Mouse (Mus musculus): ENCODE measurements around the gene Lrmda. TPM values are rescaled to one million over a fixed set of nuclear protein-coding genes. Genes with fewer than 3 reads are reported as not detected.
A peak's percentile ranks its signal among the peaks of the same experiment; 100 is the strongest.

Gene Lrmda
- 1 to 10 TPM; 1.5 to 2.4 TPM for total RNA-seq (2021)
- long read RNA-seq, experiment 1, result 0 reads
- long read RNA-seq, experiment 2, result 0 reads

DNA sequence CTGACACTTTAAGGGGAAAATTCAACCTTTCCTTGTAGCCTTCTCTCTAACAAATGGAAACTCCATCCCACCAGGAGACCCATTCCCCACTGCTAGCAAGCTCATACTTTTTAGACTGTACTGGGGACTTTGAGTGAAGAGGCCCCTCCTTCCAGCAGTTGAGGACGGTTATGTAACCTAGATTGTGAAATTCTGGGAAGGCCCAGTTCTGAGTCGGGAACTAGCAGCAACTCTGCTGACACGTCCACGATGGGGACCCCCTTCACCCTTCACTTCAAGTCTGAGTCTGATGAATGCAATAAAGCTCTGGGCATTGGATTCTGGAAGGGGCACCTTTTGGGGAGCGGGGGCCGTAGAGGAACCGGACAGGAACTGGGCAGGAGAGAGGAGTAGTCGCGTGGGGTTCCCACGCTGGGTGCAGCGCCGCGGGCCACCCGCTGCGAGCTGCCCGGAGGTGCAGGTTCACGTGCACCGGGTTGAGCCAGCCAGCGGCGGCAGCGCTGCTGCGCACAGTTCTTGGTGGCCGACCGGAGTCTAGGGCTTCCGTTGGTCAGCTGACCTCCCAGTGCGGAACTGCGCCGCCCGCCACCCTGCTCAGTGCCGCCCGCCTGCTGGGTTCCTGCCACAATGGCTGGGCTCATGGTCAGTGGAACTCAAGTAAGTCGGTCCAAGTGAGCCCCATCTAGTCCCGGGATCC, at the start of gene Lrmda:
Gene Lrmda (plus strand): TSS at position 461 of the 697 bp plus-strand sequence.
- DNase-seq, result peak; percentile 81 to 89

DNA sequence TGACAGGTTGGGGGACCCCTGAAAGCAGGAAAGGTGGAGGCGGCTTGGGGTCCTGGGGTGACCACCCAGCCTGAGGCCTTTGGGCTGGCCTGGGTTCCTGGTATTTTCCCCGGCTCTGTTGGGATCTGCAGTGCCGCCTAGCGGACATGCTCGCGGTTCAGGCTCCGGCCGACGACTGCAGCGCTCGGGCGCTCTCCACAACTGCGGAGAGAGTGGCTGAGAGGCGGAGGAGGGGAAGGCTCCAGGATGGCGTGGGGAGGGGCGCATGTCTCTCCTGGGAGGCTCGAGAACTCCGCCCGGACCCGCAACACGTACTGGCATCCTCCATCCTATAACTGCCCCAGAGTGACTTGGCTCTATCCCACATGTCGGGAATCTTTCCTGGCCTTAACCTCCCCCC, 38.0 kb upstream of the Lrmda start:
- DNase-seq, result peak; percentile 74 to 86

DNA sequence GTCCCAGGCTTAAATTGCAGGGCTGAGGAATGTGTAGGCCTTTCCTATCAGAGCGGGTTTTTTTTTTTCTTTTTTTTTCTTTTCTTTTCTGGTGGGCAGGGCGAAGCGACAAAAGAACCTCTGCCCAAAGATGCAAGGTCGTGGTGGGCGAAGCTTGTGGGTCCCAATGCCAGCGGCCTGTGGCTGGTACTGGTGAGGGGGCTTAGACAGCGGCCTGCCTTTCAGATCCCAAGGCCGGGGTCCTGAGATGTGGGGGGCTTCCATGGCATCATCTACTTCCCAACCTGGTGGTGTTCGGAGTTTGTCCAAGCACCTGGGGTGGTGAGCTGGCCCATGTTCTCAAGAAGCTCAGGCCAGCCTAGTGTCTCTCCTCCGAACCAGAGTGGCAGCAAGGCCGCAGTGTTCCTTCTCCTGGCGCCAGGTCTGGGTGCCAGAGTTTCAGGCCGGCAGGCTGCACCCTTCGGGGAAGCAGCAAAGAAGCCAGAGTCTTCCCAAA, 37.4 kb upstream of the Lrmda start:
- DNase-seq, result peak in 1 of 2 experiments; percentile 13

DNA sequence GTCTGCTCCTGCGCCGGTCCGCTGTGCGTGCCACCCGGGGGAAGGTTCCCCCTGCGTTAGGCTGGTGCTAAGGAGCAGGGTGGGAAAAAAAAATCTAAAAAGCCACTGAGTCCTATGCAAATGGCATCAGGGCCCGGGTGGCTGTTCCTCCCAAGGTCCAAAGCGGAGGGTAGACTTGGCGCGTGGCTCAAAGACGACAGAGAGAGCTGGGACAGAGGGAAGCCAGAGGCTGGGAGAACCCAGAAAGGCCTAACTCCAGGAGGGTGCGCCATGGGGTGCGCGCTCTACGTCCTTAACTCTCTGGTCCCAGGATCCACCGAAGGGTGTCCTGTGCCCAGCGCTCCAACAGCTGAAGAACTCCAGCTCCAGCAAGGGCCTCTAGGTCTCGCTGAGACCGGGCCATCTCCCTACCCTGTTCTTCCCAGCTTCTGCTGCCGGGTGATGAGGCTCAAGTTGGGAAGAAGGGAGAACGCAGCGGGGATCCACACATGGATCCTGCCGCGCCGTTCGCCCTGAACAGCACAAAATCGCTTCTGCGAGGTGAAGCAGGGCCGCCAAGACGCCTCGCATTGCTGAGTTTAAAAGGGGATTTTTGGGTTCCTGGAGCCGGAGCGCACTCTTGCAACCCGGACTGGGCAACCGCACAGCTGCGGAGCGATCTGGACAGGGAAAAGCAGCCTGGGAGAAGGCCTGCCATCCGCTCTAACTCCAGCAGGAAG, 36.8 kb upstream of the Lrmda start:
- DNase-seq, result peak; percentile 37 to 56

DNA sequence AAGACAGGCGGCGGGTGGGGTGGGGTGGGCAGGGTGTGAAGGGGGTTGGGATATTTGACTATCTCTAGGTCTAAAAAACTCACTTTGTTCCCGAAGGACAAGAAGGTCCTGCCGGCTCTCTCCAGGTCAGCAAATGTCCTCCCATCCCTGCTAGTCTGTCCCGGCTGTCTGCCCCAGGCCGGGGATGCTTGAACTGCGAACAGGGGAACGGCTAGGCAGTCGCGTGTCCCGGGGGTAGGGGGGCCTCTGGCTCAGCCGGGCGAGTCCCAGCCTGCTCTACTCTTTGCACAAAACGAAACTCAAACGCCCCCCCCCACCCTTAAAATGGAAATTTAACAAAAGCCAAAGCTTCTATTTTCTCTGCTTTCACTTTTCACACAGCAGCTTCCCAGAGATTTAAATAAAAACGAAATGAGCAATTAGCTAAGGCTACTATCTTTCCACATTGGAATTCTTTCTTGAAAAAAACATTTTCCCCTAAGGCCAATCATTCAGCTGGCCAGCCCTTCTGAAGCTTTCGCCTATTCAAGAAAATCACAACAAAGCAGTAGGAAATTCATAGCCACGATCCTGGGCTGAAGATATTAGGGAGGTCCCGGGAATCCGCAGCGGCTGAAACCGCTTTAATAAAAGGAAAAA, 36.1 kb upstream of the Lrmda start:
- DNase-seq, result peak in 1 of 2 experiments; percentile 51

DNA sequence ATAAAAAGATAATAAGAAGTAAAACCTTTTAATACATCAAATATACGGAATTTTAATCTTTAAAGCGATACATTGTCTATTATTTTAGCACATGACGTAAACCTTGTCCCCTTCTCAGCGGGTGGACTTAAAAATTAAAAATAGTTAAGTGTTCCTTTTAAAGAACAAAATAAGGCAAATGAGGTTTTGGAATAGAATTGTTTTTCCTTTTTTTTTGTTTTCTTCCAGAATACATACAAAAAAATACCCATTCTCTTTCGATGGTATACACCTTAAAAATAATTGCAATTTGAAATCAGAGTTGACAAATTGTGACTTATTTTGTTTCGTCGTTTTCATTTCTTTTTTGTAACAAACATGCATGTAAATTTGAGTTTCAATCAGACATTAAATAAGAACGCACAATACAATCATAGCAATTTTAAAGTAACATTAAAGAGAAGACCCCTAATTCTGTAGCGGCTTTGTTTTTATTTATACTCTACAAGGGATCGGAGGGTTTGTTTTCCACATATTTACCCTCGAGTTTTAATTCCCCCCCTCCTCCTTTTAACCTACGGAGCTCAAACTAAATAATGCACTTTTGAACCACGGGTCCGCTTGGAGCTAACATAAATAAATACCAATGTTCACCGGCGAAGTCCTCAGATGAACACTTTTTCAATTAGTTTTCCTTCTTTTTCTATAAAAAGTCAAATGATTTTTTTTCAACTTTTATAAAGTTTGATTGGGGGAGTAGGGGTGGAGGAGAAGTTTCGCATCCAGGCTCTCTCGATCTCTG, 35.4 kb upstream of the Lrmda start:
- no peak for DNase-seq

DNA sequence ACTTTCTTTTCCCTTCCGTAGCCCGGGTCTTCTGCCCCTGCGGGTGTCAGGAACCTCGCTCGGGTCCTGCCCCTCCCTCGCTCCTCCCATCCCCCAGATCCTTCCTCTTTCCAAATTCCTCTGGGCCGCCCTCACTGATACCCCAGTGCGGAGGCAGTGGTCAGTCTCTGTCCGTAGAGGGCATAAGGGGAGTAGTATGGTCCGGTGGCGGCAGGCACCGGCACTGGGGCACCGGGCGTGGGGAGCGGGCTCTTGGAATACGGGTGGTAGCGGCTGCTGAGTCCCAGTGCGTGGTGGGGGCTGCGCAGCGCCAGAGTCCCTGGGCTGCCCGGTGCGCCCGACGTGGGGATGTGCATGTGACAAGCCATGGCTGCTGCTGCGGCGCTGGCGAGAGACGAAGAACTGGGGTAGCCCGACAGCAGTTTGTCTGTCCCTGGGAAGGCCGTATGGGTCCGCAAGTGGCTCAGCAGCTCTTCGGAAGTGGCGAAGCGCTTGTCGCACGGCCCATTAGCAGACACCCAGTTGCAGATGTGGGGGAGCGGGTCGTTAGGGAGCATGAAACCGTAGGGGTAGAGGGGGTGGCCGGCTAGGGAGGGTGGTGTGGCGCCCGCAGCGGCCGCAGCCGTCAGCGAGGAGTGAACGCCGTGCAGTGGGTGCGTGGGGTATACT, 34.6 kb upstream of the Lrmda start:
- peak; percentile 27 to 46 for DNase-seq

DNA sequence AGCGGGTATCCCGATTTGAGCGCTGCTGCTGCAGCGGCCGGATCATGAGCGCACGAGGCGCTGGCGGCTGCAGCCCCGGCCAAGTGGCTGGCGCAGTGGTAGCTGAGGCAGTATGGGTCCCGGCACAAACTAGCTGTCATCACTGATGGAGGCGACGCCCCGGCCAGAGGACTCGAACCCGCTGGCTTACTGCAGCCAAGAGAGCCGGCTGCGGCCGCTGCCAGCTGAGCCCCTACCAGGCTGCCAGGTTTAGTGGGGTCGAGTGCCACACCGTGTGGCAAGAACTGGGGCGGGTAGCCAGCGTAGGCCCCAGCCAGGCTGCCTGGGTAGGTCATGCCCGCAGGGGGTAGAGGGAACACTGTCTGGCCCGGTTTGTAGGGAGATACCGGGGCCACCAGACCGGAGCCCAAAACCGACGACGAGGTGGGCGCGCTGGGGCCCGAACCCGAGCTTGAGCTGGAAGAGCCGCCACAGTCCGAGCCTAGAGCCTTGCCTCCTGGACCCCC, 34.0 kb upstream of the Lrmda start:
- peak in 1 of 2 experiments; percentile 21 for DNase-seq

DNA sequence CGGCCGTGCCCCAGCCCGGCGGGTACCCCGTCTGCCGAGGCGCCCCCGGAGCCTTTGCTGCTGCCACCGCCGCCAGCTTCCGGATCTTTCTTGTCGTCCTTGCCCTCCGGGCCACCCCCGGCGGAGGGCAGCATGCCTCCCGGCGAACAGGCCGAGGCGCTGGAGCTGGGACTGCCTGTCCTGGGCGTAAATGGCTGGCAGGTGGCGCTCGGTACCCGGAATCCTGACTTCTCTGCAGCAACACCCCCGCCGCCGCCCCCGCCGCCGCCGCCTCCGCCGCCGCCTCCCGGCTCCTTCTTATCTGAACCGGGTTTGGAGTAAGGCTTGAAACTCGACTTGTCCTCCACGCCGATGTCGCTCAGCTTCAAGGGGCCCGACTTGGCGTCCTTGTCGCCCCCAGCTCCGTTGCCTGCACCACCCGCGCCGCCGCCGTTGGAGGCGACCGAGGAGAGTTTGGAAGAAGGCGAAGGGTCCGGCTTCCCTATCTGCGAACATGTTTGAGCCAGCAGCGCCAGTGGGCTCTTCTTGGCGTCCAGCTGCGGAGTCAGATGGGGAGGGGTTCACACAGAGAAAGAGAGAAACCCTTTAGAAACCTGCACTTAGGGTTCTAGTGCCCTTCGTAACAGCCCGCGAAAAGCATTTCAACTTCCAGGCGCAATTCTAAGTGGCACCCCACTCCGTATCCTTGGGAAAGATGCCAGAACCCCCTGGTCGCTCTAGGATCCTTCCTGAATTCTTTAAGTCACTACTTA, 33.4 kb upstream of the Lrmda start:
- peak; percentile 90 to 91 for DNase-seq

DNA sequence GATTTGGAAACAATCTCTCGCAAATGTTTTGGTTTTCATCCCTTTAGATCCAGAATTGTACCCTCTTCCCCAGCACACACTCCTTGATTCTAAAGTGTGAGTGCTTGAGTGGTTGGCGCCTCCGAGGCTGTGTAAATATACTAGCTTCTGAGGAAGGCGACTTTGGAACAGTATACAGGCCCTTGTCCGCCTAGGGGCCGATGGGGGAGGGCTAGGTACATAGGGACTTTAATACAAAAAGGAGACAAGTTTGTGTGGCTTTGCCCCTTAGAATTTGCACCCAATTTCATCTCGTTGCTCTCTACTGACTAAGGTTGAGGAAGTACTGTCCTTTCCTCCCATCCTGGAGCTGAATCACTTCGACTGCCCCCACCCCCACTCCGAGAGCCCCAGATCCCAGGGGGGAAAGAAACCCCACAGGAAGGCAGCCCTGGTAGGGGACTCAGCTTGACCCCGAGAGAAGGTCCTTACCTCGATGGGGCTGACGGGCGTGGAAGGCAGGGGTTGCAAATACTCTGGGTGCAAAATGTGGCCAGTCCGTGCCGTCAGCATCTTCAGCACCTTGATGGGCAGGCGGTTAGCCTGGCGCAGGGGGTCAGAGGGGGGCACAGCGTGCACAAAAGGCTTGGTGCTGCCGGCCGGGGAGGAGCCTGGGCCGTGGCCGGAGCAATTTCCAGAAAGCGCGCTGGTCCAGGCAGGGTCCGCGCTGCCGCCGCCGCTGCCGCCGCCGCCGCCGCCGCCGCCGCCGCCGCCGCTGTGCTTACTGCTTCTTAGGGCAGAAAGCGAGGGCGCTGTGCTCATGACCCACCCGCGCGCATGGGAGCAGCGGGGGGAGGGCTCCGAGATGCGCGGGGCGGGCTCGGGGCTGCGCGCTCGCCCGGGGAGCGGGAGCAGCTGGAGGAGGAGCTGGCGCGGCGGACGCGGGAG, 32.5 kb upstream of the Lrmda start:
- DNase-seq, result peak; percentile 14 to 50

DNA sequence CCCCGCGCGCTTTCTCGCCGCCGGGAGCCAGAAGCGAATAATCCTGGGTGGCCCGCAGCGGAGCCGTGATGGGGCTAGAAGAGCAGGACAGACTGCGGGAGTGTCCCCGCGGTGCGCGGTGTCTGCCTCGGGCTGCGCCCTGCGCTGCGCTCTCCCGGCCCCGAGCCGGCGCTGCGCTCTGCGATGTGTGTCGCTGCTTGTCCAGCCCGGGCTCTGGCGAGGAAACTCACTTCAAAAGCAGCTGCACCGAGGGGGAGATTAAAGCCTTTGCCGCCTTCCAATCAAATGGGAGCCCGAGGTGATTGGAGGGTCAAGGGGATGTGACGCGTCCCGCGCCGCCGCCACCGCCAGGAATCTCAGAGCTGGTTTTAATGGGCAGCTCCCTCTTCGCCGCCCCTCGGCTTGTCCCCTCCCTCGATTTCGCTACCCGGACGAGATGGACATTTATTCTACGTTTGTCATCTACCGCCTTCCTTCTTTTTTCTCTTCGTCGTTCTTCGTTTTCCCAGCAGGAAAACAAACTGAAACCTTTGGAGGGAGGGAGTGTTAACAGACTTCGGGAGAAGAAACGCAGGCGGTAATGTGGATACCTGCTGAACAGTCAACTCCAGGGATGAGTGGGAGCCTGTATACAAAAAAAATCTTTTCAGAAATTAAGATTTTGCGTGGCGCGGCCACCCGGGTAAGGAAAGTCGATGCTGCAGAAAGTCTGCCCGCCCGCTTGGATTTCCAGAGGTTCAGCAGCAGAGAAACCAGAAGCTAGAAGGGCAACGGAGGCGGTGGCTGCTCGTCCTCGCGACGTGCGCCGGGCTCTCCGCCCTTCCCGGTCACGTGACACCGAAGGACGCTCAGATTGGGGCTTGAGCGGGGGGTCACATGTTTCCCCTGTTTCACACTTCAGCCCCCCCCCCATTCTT, 31.6 kb upstream of the Lrmda start:
- peak; percentile 95 to 98 for DNase-seq

DNA sequence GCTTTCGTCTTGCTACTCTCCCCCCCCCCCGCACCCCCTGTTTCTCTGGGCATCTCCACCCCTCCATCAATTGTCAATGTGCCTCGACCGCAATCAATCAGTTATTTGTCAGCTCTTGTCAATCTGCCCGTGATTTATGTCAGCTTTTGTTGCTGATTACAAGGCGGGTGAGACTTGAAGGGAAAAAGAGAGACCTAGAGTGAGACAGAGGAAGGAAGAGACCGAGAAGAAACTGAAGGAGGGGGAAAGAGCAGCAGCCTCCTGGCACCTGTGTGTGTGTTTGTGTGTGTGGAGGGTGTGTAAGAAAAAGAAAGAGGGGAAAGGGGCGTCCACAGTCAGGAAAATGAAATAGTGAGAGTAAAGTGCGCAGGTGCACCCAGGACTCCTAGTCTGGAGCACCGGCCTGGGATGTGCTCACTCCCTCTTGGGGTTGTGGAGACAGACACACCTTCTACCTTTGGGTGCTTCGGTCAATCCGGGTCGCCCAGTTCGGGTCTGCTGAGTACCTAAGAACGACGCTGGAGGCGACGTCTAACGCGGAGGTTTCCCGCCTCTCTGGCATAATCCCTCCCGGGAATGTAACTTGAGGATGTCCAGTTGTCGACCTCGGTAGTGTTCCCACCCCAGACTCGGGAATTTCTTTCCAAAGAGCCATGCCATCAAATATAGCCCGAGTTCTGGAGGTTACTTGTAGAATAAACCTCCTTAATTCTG, 30.8 kb upstream of the Lrmda start:
- peak in 1 of 2 experiments; percentile 34 for DNase-seq

DNA sequence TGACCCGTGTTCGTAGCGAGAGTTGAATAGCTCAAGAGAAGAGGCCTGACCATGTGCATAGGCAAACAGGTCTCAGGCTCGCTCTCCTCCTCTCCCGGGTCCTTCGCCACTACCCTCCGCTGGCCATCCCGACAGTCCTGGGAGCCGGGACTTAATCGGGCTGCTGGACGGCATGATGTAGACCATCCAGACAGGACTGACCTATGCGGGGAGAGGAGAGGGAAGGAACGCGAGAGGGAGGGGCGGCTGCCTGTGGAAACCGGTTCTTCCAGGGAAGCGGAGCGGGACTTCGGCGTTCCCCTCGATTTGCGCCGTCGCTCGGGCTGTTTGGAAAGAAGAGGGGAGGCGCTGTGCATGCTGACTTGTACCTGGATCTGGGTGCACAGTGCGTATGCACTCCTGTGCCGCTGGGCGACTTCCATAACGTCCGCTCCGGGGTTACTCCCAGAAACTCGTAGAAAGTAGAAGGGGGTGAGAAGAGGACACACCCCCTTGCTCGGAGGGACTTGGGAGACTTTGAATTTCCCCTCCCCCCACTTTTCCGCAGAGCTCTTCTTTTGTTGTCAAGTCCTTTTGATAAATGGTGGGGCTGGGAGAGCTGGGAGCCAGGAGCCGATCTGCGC, 30.1 kb upstream of the Lrmda start, which contains the start of gene Zfp503:
Gene Zfp503 (minus strand): TSS at position 311 of the 623 bp plus-strand sequence.
- DNase-seq, result peak; percentile 47 to 65

DNA sequence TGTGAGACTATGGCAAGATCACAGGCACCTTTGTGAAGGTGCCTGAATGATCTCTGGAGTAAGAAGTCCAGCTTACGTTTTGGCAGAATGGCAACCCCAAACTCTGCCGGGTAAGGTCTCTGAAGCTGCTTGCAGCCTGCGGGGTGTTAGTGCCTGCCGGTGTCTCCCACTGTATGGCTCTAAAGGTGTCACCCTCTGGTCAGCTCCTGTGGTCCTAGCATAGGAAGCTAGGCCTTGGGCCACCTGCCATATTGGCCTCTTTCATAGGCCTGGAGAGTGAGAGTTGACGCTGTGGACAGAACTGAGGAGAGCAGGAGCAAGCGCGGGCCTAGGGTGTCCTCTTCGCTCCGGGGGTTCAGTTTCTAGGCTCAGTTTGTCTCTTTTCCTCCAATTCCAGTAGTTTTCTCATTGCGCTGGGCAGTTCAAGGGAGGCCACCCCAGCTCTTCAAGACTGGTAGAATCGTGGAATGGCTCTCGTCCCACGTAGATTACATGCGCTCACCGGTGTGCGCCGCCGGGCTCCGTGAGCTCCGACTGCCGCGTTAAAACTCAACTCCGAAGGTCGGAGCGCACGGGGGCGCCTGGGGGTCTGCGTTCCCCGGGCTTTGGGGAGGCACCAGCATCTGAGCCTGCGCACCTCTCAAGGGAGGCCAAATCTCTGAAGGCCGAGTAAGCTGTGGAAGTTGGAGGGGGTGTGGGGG, 29.0 kb upstream of the Lrmda start:
- peak in 1 of 2 experiments; percentile 5 for DNase-seq

DNA sequence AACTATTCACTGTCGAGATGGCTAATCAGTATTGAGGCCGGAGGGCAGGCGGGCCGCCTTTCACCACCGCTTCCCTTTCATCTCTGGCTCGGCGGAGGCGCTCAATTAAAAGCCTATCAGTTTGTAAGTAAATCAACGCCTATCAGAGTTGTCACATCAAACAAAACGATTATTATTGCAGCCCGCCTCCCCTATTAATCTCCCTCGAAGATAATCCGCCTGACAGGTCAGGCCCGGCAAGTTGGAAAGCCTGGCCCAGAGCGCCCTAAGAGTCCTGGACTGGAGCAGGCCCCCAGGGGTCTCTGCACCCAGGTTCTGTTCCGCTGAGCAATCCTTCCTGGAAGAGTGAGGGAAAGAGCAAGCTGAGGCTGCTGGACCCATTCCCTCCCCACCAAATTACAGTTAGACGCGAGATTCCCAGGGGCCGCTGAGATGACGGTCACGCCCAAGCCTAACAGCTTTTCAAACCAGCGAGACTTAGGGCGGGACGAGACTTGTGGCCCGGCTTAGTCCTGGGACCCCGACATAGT, 28.2 kb upstream of the Lrmda start:
- DNase-seq, result peak; percentile 18 to 23

DNA sequence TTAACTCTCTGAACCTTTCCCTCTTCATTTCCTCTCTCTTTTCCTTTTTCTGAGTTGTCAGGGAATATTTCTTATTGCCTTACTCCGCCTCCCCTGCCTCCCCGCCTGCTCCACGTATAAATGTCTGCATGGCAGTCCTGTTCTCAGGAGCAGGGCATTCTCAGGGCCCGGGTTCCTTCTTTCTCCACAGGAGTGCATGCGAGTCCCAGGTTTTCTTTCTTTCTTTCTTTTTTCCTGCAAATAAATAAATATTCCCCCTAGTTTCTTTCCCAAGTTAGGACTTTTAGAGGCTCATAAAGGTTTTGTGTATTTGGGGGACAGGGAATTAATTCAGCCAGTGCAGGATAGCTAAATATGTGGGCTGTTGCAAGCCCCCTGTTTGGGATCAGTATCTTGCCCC, 27.7 kb upstream of the Lrmda start:
- DNase-seq, result no peak

Measured in heart, adult 18-20 months (tissue).